Comparison of ENCODE assay signal across 16 mouse cellular contexts in the genomic region with DNA sequence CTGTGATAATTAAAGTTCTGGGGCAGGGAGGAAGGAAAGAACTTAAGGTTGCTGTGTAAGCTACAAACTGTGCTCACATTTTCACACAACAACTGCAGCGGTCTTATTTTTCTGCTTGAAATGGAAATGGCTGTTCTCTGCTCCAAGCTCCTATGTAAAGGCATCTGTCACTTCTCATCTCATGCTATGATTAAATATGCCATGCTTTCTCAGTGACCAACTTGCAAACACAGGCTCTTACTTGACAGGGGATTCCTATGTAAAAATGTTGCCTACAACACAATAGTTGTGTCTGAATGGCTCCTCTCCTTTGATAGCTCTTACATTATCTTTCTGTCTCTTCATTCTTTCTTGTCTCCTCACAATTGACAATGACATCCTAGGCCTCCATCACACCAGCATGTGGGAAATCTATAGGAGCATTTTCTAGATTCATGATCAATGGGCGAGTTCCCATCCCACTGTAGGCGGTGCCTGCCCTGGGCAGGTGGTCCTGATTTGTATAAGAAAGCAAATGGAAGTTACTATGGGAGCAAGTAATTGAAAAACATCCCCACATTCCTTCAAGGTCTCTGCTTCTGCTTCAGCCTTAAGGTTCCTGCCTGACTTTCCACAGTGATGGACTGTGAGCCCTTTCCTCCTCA. TPM values are rescaled to one million over a fixed set of nuclear protein-coding genes. Genes with fewer than 3 reads are reported as not detected.
"Had no signal": no experiment of that assay in that cellular context is flagged by ENCODE, and none has a peak within 500 bp of the region (broad histone marks: within the 10 kb centered on the region; RNA-seq: fewer than 3 reads in every experiment).

No protein-coding gene starts in this region.

- ATAC-seq: intestine, postnatal 0 days; liver, embryonic 12.5 days had no signal

- H3K9ac ChIP-seq: limb, embryonic 13.5 days; liver, embryonic 12.5 days; lung, embryonic 14.5 days; neural tube, embryonic 15.5 days had no signal

- H3K27me3 ChIP-seq: limb, embryonic 13.5 days; liver, embryonic 12.5 days; neural tube, embryonic 15.5 days had no signal

- H3K4me1 ChIP-seq: limb, embryonic 13.5 days; liver, embryonic 12.5 days; neural tube, embryonic 15.5 days had no signal

- H3K4me2 ChIP-seq: limb, embryonic 13.5 days; liver, embryonic 12.5 days; lung, embryonic 14.5 days; neural tube, embryonic 15.5 days had no signal

- H3K27ac ChIP-seq: kidney, postnatal 0 days; limb, embryonic 13.5 days; liver, embryonic 12.5 days; neural tube, embryonic 15.5 days had no signal

- H3K9me3 ChIP-seq: limb, embryonic 13.5 days; liver, embryonic 12.5 days; neural tube, embryonic 15.5 days had no signal

- H3K4me3 ChIP-seq: limb, embryonic 13.5 days; liver, embryonic 12.5 days; myocyte; neural tube, embryonic 15.5 days had no signal

- DNase-seq: kidney, adult 9 months; kidney, postnatal 36 days; left cerebral cortex, postnatal 4 days; lung, embryonic 14.5 days; lung, postnatal 10 days; lung, postnatal 4 days; right cerebral cortex, adult 18-20 months; right cerebral cortex, postnatal 25 days; thymus, adult 18-20 months; thymus, postnatal 14 days had no signal

- H3K36me3 ChIP-seq: limb, embryonic 13.5 days; liver, embryonic 12.5 days; neural tube, embryonic 15.5 days had no signal

RNA-seq across cellular contexts. Expression of a gene that starts 34.2 kb away (rescaled TPM):
- polyA plus RNA-seq: intestine, postnatal 0 days; liver, embryonic 12.5 days; myocyte had no signal
